Comparison of ENCODE assay signal across 19 mouse cellular contexts in the genomic region with DNA sequence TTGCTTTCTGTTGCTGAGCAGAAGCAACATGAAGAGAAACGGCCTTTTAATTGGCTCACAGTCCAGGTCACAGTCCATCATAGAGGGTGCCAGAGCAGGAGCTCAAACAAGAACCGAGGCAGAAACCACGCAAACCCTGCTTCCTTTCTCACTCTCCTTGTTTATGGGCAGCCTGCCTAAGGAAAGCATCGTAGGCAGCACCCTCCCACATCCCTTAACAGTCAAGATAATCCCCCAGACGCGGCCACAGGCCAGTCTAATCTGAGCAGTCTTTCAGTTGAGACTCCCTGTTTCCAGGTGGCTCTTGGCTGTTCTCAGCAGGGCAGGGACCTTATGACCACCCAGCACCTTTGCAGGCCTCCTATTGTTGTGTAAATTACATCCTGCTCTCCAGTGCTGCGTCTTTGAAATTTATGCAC. TPM values are rescaled to one million over a fixed set of nuclear protein-coding genes. Genes with fewer than 3 reads are reported as not detected.
DNase-seq lines count a peak whose midpoint lies in the region; ATAC-seq lines count a peak whose summit lies in the region.
"Had no signal": no experiment of that assay in that cellular context is flagged by ENCODE, and none has a peak within 500 bp of the region (broad histone marks: within the 10 kb centered on the region; RNA-seq: fewer than 3 reads in every experiment).

No protein-coding gene starts in this region.

- H3K4me1 ChIP-seq in forebrain, embryonic 13.5 days = peaks cover 8% of the 10 kb centered on the region
- H3K4me1 ChIP-seq in midbrain, embryonic 16.5 days (ENCODE audit: control insufficient read depth, insufficient read depth, low read length) = 0 out of 2 replicates have a peak, but pooled peaks cover 4% of the 10 kb centered on the region
- H3K4me1 ChIP-seq: limb, embryonic 15.5 days had no signal

- DNase-seq in kidney, adult 18-20 months = peak; percentile 37
- DNase-seq in kidney, postnatal 14 days = no peak
- DNase-seq in right cerebral cortex, postnatal 10 days (ENCODE audit: low spot score in 2 of 2) = peak; percentile 37 to 48
- DNase-seq in right cerebral cortex, postnatal 36 days (ENCODE audit: low spot score in 2 of 2) = no peak
- no peak for DNase-seq in adrenal gland, adult 2 months
- DNase-seq in adrenal gland, postnatal 10 days = no peak
- DNase-seq: adrenal gland, postnatal 25 days; heart, postnatal 4 days had no signal

- peak overlapping the region; percentile 28 for H3K27ac ChIP-seq in forebrain, embryonic 13.5 days
- H3K27ac ChIP-seq in midbrain, embryonic 16.5 days (ENCODE audit: low read length) = no peak overlapping the region
- H3K27ac ChIP-seq: left cerebral cortex, adult 2 months; limb, embryonic 15.5 days had no signal

- no peaks in the 10 kb centered on the region for H3K9me3 ChIP-seq in forebrain, embryonic 13.5 days (replicated peaks)
- no peaks in the 10 kb centered on the region for H3K9me3 ChIP-seq in midbrain, embryonic 16.5 days (replicated peaks; ENCODE audit: control insufficient read depth, low read length, poor library complexity, severe bottlenecking)
- H3K9me3 ChIP-seq: limb, embryonic 15.5 days had no signal

- H3K4me2 ChIP-seq in forebrain, embryonic 13.5 days = no peak overlapping the region
- H3K4me2 ChIP-seq in midbrain, embryonic 16.5 days (ENCODE audit: low read length) = no peak overlapping the region
- H3K4me2 ChIP-seq: heart, embryonic 11.5 days; limb, embryonic 15.5 days had no signal

- peak; percentile 59 for ATAC-seq in forebrain, embryonic 13.5 days
- peak; percentile 66 for ATAC-seq in midbrain, embryonic 16.5 days

- no peaks in the 10 kb centered on the region for H3K27me3 ChIP-seq in forebrain, embryonic 13.5 days
- H3K27me3 ChIP-seq in midbrain, embryonic 16.5 days (ENCODE audit: control insufficient read depth, insufficient read depth, low read depth, low read length) = no peaks in the 10 kb centered on the region
- H3K27me3 ChIP-seq: limb, embryonic 15.5 days had no signal

- peaks cover 24% of the 10 kb centered on the region for H3K36me3 ChIP-seq in forebrain, embryonic 13.5 days (ENCODE audit: poor library complexity, severe bottlenecking)
- peaks cover 9% of the 10 kb centered on the region for H3K36me3 ChIP-seq in midbrain, embryonic 16.5 days (ENCODE audit: control insufficient read depth, insufficient read depth, low read length)

- H3K9ac ChIP-seq in forebrain, embryonic 13.5 days = no peak overlapping the region
- H3K9ac ChIP-seq in midbrain, embryonic 16.5 days (ENCODE audit: low read depth, low read length) = no peak overlapping the region
- H3K9ac ChIP-seq: limb, embryonic 15.5 days had no signal

- no peak overlapping the region for H3K4me3 ChIP-seq in forebrain, embryonic 13.5 days
- no peak overlapping the region for H3K4me3 ChIP-seq in midbrain, embryonic 16.5 days (ENCODE audit: low read depth, low read length)
- H3K4me3 ChIP-seq: left cerebral cortex, adult 2 months; limb, embryonic 15.5 days had no signal

- 11% methylated on average over 7 of the region's 7 CpGs for WGBS in forebrain, embryonic 13.5 days
- 7% methylated on average over 7 of the region's 7 CpGs for WGBS in midbrain, embryonic 16.5 days

RNA-seq across cellular contexts. Expression of gene Jak2, which starts 33.8 kb away (rescaled TPM):
- polyA plus RNA-seq in forebrain, embryonic 13.5 days (2015; fragmentation: Nextera tagmentation; extraction: Ambion mirVana) = 10.1 and 10.7 TPM in 2 replicates
- polyA plus RNA-seq in midbrain, embryonic 16.5 days (2015; fragmentation: Nextera tagmentation; extraction: Ambion mirVana) = 14.4 and 17.1 TPM in 2 replicates
- 10 to 100 TPM; 18.2 to 19.2 TPM for total RNA-seq in adrenal gland, adult 2 months (2021)
- polyA plus RNA-seq in adrenal gland, adult 2 months (2012; rRNA removed) = 3.1 and 3.2 TPM in 2 replicates
- 10 to 100 TPM; 17.7 to 20.5 TPM for total RNA-seq in adrenal gland, postnatal 10 days (2021)

RNA-seq across cellular contexts. Expression of gene Insl6, which starts 39.7 kb away (rescaled TPM):
- polyA plus RNA-seq in forebrain, embryonic 13.5 days (2015; fragmentation: Nextera tagmentation; extraction: Ambion mirVana) = 3.4 and 3.6 TPM in 2 replicates
- polyA plus RNA-seq in midbrain, embryonic 16.5 days (2015; fragmentation: Nextera tagmentation; extraction: Ambion mirVana) = 0.82 and 1.4 TPM in 2 replicates
- total RNA-seq in adrenal gland, adult 2 months (2021) = 1 to 10 TPM in 1 of 2 experiments, under 1 TPM in 1; 0.58 to 1.3 TPM
- polyA plus RNA-seq in adrenal gland, adult 2 months (2012; rRNA removed) = 0.36 and 0.39 TPM in 2 replicates
- total RNA-seq in adrenal gland, postnatal 10 days (2021) = under 1 TPM in 1 of 2 experiments, not detected in 1; 0.66 TPM
- total RNA-seq: gastrocnemius, adult 8-10 months had no signal

RNA-seq across cellular contexts. Expression of gene Rln1, which starts 49.0 kb away (rescaled TPM):
- 1.6 TPM in 2 replicates for polyA plus RNA-seq in forebrain, embryonic 13.5 days (2015; fragmentation: Nextera tagmentation; extraction: Ambion mirVana)
- 3.7 and 4.3 TPM in 2 replicates for polyA plus RNA-seq in midbrain, embryonic 16.5 days (2015; fragmentation: Nextera tagmentation; extraction: Ambion mirVana)
- total RNA-seq in adrenal gland, adult 2 months (2021) = not detected
- polyA plus RNA-seq in adrenal gland, adult 2 months (2012; rRNA removed) = not detected in 2 replicates
- not detected for total RNA-seq in adrenal gland, postnatal 10 days (2021)
- total RNA-seq: adrenal gland, postnatal 25 days; common myeloid progenitor, adult 5-6 weeks; gastrocnemius, adult 8-10 months; monocyte, adult 5-6 weeks; neutrophil, adult 5-6 weeks had no signal
- polyA plus RNA-seq: large intestine, adult 2 months; spleen, adult 2 months had no signal

Comparison
In these comparisons a context has a peak if more than half of its experiments do, and no peak if none do; other contexts are left out.
1. DNase-seq: peak in kidney, adult 18-20 months (single experiment) and right cerebral cortex, postnatal 10 days (2 of 2); none in kidney, postnatal 14 days (single experiment), right cerebral cortex, postnatal 36 days (0 of 2), adrenal gland, adult 2 months (single experiment) and adrenal gland, postnatal 10 days (single experiment).